Mouse (Mus musculus): ENCODE measurements at regions not wholly inside any gene's neighbourhood (a gene's known extent, or its start where the extent isn't known, plus 50 kb on each side); places are given as distances from the start of the nearest gene placed in this dataset.

GRCm38 (mm10) chr6:84434532-84434931, 159.2 kb downstream of the Cyp26b1 start:
- DNase-seq, result peak; percentile 96

GRCm38 (mm10) chr6:84431622-84431955, 162.1 kb downstream of the Cyp26b1 start:
- peak; percentile 61 for DNase-seq

- peak; percentile 65 for DNase-seq
Measured at GRCm38 (mm10) chr6:84430925-84431621, 162.6 kb downstream of the Cyp26b1 start.

GRCm38 (mm10) chr6:84430146-84430545, 163.6 kb downstream of the Cyp26b1 start:
- peak; percentile 94 for DNase-seq

GRCm38 (mm10) chr6:84429247-84429646, 164.5 kb downstream of the Cyp26b1 start:
- peak; percentile 94 for DNase-seq

GRCm38 (mm10) chr6:84426691-84427090, 167.0 kb downstream of the Cyp26b1 start:
- peak; percentile 80 for DNase-seq

- peak; percentile 90 for DNase-seq
Measured at GRCm38 (mm10) chr6:84425823-84426222, 167.9 kb downstream of the Cyp26b1 start.

- no peak for DNase-seq
Measured at GRCm38 (mm10) chr6:84422946-84423345, 170.8 kb downstream of the Cyp26b1 start.

- DNase-seq, result no peak
Measured at GRCm38 (mm10) chr6:84419691-84420090, 174.0 kb downstream of the Cyp26b1 start.

GRCm38 (mm10) chr6:84419281-84419680, 174.4 kb downstream of the Cyp26b1 start:
- DNase-seq, result peak; percentile 71

- peak; percentile 80 for DNase-seq
Measured at GRCm38 (mm10) chr6:84416992-84417636, 176.6 kb downstream of the Cyp26b1 start.

GRCm38 (mm10) chr6:84414400-84414799, 179.3 kb downstream of the Cyp26b1 start:
- peak; percentile 84 for DNase-seq

GRCm38 (mm10) chr6:84409863-84410513, 183.7 kb downstream of the Cyp26b1 start:
- DNase-seq, result no peak

- DNase-seq, result no peak
Measured at GRCm38 (mm10) chr6:84408513-84408912, 185.2 kb downstream of the Cyp26b1 start.

GRCm38 (mm10) chr6:84407773-84408172, 185.9 kb downstream of the Cyp26b1 start:
- no peak for DNase-seq

- no peak for DNase-seq
Measured at GRCm38 (mm10) chr6:84404695-84405094, 189.0 kb downstream of the Cyp26b1 start.

- DNase-seq, result no peak
Measured at GRCm38 (mm10) chr6:84402431-84402830, 191.3 kb downstream of the Cyp26b1 start.

- DNase-seq, result no peak
Measured at GRCm38 (mm10) chr6:84394496-84395090, 199.1 kb downstream of the Cyp26b1 start.

- DNase-seq, result no peak
Measured at GRCm38 (mm10) chr6:84393519-84394231, 200.0 kb downstream of the Cyp26b1 start.

GRCm38 (mm10) chr6:84392752-84393511, 200.8 kb downstream of the Cyp26b1 start:
- no peak for DNase-seq

- DNase-seq, result no peak
Measured at GRCm38 (mm10) chr6:84391016-84391415, 202.7 kb downstream of the Cyp26b1 start.

- peak; percentile 97 for DNase-seq
Measured at GRCm38 (mm10) chr6:84385696-84386095, 208.0 kb downstream of the Cyp26b1 start.

Data from heart, adult 11 months (tissue).